Mouse (Mus musculus): Measurements from ENCODE around the gene Osgep. TPM values are rescaled to one million over a fixed set of nuclear protein-coding genes. Genes with fewer than 3 reads are reported as not detected.

The Osgep gene
- polyA plus RNA-seq, 1 experiment = 52.9 TPM

- Histone ChIP-seq H3K4me3 (ENCODE audit: control insufficient read depth, low read depth, low read length) (no peak overlapping the region), H3K27ac (ENCODE audit: control insufficient read depth, insufficient read depth, low read depth, low read length) (no peak overlapping the region), H3K27me3 (ENCODE audit: control insufficient read depth, insufficient read depth, low read length) (no peaks in the 10 kb centered on the region), H3K4me1 (ENCODE audit: control insufficient read depth, insufficient read depth, low read length) (peaks cover 7% of the 10 kb centered on the region), H3K36me3 (ENCODE audit: control insufficient read depth, insufficient read depth, low read length) (no peaks in the 10 kb centered on the region)
- TF ChIP-seq POLR2A (IDR thresholded peaks at IDR 0.05; ENCODE audit: control insufficient read depth, low read depth, low read length) (no peak), CTCF (IDR thresholded peaks at IDR 0.05; ENCODE audit: control insufficient read depth, insufficient read depth, insufficient replicate concordance, low read depth, low read length) (no peak)
Observed at GRCm38 (mm10) chr14:50892541-50893459, 31.9 kb downstream of the Osgep start.

- H3K36me3 ChIP-seq (ENCODE audit: control insufficient read depth, insufficient read depth, low read length) = no peaks in the 10 kb centered on the region
- no peak overlapping the region for H3K27ac ChIP-seq (ENCODE audit: control insufficient read depth, insufficient read depth, low read depth, low read length)
- H3K4me3 ChIP-seq (ENCODE audit: control insufficient read depth, low read depth, low read length) = no peak overlapping the region
- H3K27me3 ChIP-seq (ENCODE audit: control insufficient read depth, insufficient read depth, low read length) = no peaks in the 10 kb centered on the region
- TF ChIP-seq POLR2A (IDR thresholded peaks at IDR 0.05; ENCODE audit: control insufficient read depth, low read depth, low read length) (no peak), CTCF (IDR thresholded peaks at IDR 0.05; ENCODE audit: control insufficient read depth, insufficient read depth, insufficient replicate concordance, low read depth, low read length) (no peak)
- H3K4me1 ChIP-seq (ENCODE audit: control insufficient read depth, insufficient read depth, low read length) = peaks cover 7% of the 10 kb centered on the region
Observed at GRCm38 (mm10) chr14:50892091-50892490, 32.6 kb downstream of the Osgep start.

- no peak overlapping the region for H3K4me3 ChIP-seq (ENCODE audit: control insufficient read depth, low read depth, low read length)
- H3K36me3 ChIP-seq (ENCODE audit: control insufficient read depth, insufficient read depth, low read length) = no peaks in the 10 kb centered on the region
- peaks cover 6% of the 10 kb centered on the region for H3K4me1 ChIP-seq (ENCODE audit: control insufficient read depth, insufficient read depth, low read length)
- no peaks in the 10 kb centered on the region for H3K27me3 ChIP-seq (ENCODE audit: control insufficient read depth, insufficient read depth, low read length)
- TF ChIP-seq CTCF (IDR thresholded peaks at IDR 0.05; ENCODE audit: control insufficient read depth, insufficient read depth, insufficient replicate concordance, low read depth, low read length) = no peak
- no peak for TF ChIP-seq POLR2A (IDR thresholded peaks at IDR 0.05; ENCODE audit: control insufficient read depth, low read depth, low read length)
- H3K27ac ChIP-seq (ENCODE audit: control insufficient read depth, insufficient read depth, low read depth, low read length) = no peak overlapping the region
Observed at GRCm38 (mm10) chr14:50891621-50892020, 33.1 kb downstream of the Osgep start.

- H3K27me3 ChIP-seq (ENCODE audit: control insufficient read depth, insufficient read depth, low read length) = no peaks in the 10 kb centered on the region
- H3K4me1 ChIP-seq (ENCODE audit: control insufficient read depth, insufficient read depth, low read length) = no peaks in the 10 kb centered on the region
- H3K36me3 ChIP-seq (ENCODE audit: control insufficient read depth, insufficient read depth, low read length) = peaks cover 1% of the 10 kb centered on the region; the same call in 1 of the 2 replicates
- TF ChIP-seq CTCF (IDR thresholded peaks at IDR 0.05; ENCODE audit: control insufficient read depth, insufficient read depth, insufficient replicate concordance, low read depth, low read length) (no peak), POLR2A (IDR thresholded peaks at IDR 0.05; ENCODE audit: control insufficient read depth, low read depth, low read length) (no peak)
- no peak overlapping the region for H3K4me3 ChIP-seq (ENCODE audit: control insufficient read depth, low read depth, low read length)
- H3K27ac ChIP-seq (ENCODE audit: control insufficient read depth, insufficient read depth, low read depth, low read length) = no peak overlapping the region
Observed at GRCm38 (mm10) chr14:50876236-50876950, 48.3 kb downstream of the Osgep start.

GRCm38 (mm10) chr14:50875591-50876230 lies 49.0 kb downstream of the Osgep start:
- Histone ChIP-seq H3K36me3 (ENCODE audit: control insufficient read depth, insufficient read depth, low read length) (peaks cover 1% of the 10 kb centered on the region; the same call in 1 of the 2 replicates), H3K4me3 (ENCODE audit: control insufficient read depth, low read depth, low read length) (no peak overlapping the region), H3K27ac (ENCODE audit: control insufficient read depth, insufficient read depth, low read depth, low read length) (no peak overlapping the region), H3K27me3 (ENCODE audit: control insufficient read depth, insufficient read depth, low read length) (no peaks in the 10 kb centered on the region), H3K4me1 (ENCODE audit: control insufficient read depth, insufficient read depth, low read length) (peaks cover 2% of the 10 kb centered on the region)
- no peak for TF ChIP-seq CTCF (IDR thresholded peaks at IDR 0.05; ENCODE audit: control insufficient read depth, insufficient read depth, insufficient replicate concordance, low read depth, low read length)
- TF ChIP-seq POLR2A (IDR thresholded peaks at IDR 0.05; ENCODE audit: control insufficient read depth, low read depth, low read length) = no peak

GRCm38 (mm10) chr14:50875175-50875574 lies 49.5 kb downstream of the Osgep start:
- Histone ChIP-seq H3K27ac (ENCODE audit: control insufficient read depth, insufficient read depth, low read depth, low read length) (no peak overlapping the region), H3K4me1 (ENCODE audit: control insufficient read depth, insufficient read depth, low read length) (peaks cover 3% of the 10 kb centered on the region), H3K27me3 (ENCODE audit: control insufficient read depth, insufficient read depth, low read length) (no peaks in the 10 kb centered on the region), H3K4me3 (ENCODE audit: control insufficient read depth, low read depth, low read length) (no peak overlapping the region), H3K36me3 (ENCODE audit: control insufficient read depth, insufficient read depth, low read length) (peaks cover 1% of the 10 kb centered on the region; the same call in 1 of the 2 replicates)
- TF ChIP-seq POLR2A (IDR thresholded peaks at IDR 0.05; ENCODE audit: control insufficient read depth, low read depth, low read length) = no peak
- TF ChIP-seq CTCF (IDR thresholded peaks at IDR 0.05; ENCODE audit: control insufficient read depth, insufficient read depth, insufficient replicate concordance, low read depth, low read length) = no peak

GRCm38 (mm10) chr14:50871284-50871683 lies 53.4 kb downstream of the Osgep start:
- Histone ChIP-seq H3K4me3 (ENCODE audit: control insufficient read depth, low read depth, low read length) (no peak overlapping the region), H3K27ac (ENCODE audit: control insufficient read depth, insufficient read depth, low read depth, low read length) (no peak overlapping the region), H3K4me1 (ENCODE audit: control insufficient read depth, insufficient read depth, low read length) (peaks cover 3% of the 10 kb centered on the region), H3K27me3 (ENCODE audit: control insufficient read depth, insufficient read depth, low read length) (no peaks in the 10 kb centered on the region), H3K36me3 (ENCODE audit: control insufficient read depth, insufficient read depth, low read length) (no peaks in the 10 kb centered on the region)
- no peak for TF ChIP-seq POLR2A (IDR thresholded peaks at IDR 0.05; ENCODE audit: control insufficient read depth, low read depth, low read length)
- no peak for TF ChIP-seq CTCF (IDR thresholded peaks at IDR 0.05; ENCODE audit: control insufficient read depth, insufficient read depth, insufficient replicate concordance, low read depth, low read length)

Measured in testis, adult 2 months (tissue).